Mouse (Mus musculus): ENCODE results near the gene Fndc8.
A peak's percentile ranks its signal among the peaks of the same experiment; 100 is the strongest.

Fndc8 gene

DNA sequence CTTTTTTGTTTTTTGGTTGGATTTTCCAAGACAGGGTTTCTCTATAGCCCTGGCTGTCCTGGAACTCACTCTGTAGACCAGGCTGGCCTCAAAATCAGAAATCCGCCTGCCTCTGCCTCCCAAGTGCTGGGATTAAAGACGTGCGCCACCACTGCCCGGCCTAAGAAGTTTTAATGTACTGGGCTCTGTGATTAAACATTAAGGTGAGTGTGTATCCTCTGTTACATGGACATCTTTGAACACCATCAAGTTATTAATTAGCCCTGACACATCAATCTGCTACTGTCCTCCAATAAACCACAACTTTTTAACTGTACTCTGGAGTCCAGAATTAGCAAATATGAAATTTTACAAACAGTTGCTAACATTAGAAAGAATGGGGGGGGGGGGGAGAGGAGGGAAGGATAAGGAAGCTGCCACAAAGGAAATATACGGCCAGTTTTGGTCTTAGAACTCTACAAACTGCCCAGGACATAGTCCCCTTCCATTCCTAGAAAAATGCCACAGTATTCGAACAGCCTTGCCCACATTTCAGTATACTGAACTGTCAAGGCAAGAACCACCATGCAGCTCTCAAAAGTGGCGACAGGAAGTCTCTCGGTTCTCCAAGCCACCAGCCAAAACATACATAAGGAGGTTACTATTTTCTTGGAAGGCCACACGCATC is 22.3 kb upstream of the Fndc8 start:
- no peak for DNase-seq (ENCODE audit: low spot score)

DNA sequence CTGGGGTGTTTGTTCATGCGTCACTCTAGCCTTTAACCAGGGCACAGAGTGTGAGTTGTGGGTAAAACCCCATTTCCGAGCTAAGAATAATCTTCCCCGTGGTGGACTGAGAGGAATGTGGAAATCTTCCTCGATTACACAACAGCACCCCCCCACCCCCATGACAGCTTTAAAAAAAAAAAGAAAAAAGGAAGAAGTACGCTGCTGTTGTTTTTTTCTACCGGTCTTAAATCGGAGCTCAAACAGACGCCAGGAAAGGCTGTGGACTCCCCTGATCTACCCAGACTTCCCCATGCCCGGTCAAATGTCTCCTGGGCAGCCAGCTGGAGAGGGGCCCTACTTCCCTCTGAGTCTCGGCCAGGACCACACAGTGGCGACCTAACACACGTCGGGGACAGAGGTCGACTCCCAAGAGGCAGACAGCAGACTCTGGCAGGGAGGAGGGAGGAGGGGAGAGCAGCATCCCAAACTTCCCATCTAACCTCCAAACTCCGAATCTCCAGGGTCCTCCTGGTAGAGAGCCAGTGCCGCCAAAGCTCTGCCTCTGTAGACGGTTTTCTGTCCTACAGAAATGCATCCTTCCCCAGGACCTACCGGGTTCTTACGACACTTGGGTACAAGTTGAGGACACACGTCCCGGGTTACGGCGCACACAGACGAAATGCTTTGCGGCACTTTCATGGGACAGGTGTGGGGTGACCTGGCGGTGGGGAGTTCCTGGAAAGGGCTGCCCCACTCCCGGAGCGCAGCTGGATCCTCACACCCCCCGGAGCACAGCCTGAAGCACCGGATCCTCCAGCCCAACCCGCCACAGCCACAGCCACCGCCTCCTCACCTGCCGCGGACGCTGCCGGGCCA is 21.5 kb upstream of the Fndc8 start:
- DNase-seq (ENCODE audit: low spot score), result peak; percentile 65

DNA sequence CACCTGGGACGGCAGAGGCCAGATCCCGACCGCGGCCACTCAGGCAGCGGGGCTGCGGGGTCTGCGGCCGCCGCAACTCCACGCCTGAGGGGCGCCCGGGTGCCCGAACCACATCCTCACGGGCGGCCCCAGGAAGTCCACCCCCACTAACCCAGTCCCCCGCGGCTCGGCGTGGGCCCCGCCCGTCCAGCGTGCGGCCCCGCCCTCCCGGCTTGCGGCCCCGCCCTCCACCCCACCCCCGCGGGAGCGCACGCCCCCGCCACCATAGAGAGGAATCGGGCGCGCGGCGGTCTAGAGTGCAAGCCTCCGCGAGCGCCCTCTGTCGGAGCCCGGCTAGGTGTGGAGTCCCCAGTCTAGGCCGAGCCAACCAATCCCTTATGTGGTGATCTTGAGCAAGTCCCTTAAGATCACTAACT is 20.9 kb upstream of the Fndc8 start, which contains the start of gene Rffl:
Rffl (minus strand) TSS at position 180 of the 416 bp plus-strand sequence.
- peak; percentile 95 for DNase-seq (ENCODE audit: low spot score)

DNA sequence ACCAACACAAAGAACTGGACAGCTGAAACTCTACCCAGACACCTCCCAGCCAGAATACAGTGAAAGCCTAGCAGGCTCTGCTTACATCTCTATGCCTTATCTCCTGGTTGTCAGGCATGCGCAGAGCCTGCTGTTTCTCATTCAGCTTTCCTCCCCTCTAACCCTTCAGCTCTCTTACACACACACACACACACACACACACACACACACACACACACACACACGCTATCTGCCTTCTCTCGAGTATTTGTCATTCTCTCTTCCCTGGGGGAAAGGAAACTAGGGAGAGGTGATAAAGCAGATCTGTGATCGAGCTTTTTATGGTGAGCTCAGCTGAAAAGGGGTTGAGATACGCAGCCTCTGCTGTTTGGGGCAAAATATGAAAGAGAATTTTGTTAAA is 17.0 kb upstream of the Fndc8 start:
- no peak for DNase-seq (ENCODE audit: low spot score)

- no peak for DNase-seq (ENCODE audit: low spot score)
Measured at GRCm38 (mm10) chr11:82875631-82876030, 16.3 kb upstream of the Fndc8 start.

DNA sequence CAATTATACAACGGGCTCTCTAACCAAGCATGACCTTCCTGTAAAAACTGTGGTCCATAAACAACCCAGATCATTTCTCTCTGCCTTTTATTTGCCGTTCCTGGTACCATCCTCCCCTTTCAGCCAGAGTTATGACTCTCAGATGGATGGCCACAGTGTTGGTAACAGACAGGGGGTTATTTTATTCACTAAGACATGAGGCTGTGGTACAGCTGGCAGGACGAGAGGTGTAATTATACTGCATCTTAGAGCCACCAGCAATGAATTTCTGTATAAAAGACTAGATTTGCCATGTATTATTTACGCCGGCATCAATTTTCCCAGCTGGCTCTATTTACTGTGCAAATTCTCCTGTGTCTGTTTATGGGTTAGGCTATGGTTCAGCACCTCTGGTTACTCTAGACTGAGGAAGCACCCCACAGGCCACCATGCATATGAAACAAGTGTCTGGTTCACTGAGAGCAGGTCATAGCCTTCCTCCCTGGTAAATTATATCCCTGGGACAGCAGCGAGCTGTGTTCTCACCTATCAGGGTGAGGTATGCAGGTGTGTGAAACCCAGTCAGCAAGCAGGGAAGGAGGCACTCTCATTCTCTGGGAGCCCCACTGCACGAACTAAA is 14.1 kb upstream of the Fndc8 start:
- DNase-seq (ENCODE audit: low spot score), result no peak

- no peak for DNase-seq (ENCODE audit: low spot score)
Measured at GRCm38 (mm10) chr11:82883180-82883579, 8.7 kb upstream of the Fndc8 start.

DNA sequence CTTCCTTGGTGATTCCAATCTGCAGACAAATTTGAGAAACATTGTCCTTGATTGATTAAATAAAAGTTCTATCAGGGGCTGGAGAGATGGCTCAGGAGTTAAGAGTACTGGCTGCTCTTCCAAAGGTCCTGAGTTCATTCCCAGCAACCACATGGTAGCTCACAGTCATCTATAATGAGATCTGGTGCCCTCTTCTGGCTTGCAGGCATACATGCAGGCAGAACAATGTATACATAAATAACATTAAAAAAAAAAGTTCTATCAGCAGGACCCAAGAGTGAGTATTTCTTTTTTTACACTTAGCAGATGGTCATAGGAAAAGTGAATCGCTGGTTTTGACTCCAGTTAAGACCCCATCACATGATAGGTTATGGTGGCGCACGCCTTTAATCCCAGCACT is 5.4 kb upstream of the Fndc8 start:
- no peak for DNase-seq (ENCODE audit: low spot score)

DNA sequence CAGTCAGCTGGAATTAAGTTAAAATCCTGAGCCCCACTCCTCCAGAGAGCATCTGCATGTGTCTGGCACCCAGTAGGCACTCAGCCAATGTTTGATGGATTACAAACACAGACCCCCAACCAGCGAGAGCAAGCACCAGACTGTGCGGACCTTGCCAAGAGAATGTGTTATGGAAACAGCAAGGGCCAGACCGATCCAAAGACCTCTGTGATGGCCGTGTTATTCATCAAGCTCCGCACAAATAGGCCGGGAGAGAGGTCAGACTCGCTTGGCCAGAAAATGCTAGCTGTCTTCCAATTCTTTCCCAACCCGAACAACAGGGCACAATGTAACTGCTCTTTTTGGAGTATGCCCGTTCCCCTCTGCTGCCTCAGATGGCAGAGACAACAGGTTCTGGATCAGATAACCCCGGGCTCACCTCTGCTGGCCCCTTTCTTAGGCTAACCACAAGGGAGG is 3.4 kb upstream of the Fndc8 start:
- no peak for DNase-seq (ENCODE audit: low spot score)

GRCm38 (mm10) chr11:82889524-82890341 is 2.2 kb upstream of the Fndc8 start:
- DNase-seq (ENCODE audit: low spot score), result no peak

DNA sequence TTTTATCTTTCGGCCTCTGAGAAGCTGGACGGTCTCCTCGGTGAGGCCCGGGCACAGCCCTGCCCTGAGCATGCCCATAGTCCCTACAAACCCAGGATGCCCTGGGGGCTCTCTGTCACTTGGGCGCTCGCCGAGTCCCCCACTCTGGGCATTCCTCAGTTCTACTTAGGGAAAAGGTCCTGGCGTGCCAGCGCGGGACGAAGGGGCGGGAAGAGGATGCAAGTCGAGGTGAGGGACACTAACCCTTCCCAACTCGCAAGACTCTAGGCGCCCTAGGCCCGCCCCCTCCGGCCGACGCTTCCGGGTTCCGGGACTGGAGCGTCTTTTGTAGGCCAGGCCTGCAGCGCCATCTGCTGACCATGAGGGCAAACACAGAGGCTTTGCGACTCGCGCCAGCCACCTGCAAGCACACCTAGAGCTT is 1.6 kb upstream of the Fndc8 start, which contains the start of gene Rad51d:
Rad51d (minus strand) TSS at position 273 of the 421 bp plus-strand sequence.
- DNase-seq (ENCODE audit: low spot score), result peak; percentile 95

- DNase-seq (ENCODE audit: low spot score), result no peak
Measured at GRCm38 (mm10) chr11:82897478-82897877, 5.6 kb downstream of the Fndc8 start.

- DNase-seq (ENCODE audit: low spot score), result no peak
Measured at GRCm38 (mm10) chr11:82899720-82900119, 7.8 kb downstream of the Fndc8 start.

DNA sequence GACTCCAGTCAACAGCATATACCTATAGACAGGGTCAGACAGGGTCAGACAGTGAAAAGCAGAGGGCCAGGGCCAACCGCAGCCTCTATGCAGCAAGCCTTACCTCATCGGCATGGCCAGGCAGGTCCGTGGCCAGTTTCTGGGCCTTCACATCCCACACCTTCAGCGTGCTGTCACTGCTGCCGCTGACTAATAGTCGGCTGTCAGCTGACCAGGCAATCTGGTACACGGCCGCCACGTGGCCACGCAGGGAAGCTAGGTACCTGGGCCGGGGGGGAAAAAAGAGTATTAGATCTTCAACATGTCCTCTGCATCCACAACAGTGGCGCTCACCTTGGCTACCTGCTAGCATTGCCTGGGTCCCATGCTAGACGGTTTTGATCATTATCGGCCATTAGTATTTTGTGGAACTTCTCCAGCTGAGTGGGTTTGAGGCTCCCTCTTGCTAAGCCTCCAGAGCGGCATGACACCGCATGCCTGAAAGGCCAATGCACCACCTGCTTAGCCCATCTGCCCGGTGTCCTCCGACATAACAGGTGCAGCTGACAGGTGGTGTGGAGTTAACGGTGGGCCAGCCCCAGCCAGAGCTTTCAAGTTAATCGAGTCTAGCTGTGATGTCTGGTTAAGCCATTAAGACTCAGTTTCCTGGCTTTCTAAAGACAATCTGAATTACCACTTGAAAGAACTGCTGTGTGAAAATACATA is 9.8 kb downstream of the Fndc8 start:
- DNase-seq (ENCODE audit: low spot score), result no peak

DNA sequence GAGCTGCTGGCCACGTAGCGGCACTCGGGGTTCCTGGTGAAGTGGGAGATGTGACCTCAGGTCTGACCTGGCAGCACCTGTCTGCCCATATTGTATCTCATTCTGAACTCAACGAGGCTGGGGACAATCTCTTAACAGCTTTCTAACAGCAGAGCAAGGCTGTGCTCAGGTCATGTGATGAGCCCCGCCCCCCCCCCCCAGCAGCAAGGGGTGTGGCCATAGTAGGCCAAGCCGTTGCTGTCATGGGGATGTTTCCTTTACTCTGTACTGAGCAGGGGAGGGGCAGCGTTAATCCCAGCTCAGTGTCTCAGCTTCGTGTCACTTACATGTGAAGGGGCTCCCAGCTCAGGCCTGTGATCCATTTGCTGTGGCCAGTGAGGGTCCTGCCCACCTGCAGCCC is 13.0 kb downstream of the Fndc8 start:
- no peak for DNase-seq (ENCODE audit: low spot score)

- DNase-seq (ENCODE audit: low spot score), result no peak
Measured at GRCm38 (mm10) chr11:82905816-82906215, 13.9 kb downstream of the Fndc8 start.

DNA sequence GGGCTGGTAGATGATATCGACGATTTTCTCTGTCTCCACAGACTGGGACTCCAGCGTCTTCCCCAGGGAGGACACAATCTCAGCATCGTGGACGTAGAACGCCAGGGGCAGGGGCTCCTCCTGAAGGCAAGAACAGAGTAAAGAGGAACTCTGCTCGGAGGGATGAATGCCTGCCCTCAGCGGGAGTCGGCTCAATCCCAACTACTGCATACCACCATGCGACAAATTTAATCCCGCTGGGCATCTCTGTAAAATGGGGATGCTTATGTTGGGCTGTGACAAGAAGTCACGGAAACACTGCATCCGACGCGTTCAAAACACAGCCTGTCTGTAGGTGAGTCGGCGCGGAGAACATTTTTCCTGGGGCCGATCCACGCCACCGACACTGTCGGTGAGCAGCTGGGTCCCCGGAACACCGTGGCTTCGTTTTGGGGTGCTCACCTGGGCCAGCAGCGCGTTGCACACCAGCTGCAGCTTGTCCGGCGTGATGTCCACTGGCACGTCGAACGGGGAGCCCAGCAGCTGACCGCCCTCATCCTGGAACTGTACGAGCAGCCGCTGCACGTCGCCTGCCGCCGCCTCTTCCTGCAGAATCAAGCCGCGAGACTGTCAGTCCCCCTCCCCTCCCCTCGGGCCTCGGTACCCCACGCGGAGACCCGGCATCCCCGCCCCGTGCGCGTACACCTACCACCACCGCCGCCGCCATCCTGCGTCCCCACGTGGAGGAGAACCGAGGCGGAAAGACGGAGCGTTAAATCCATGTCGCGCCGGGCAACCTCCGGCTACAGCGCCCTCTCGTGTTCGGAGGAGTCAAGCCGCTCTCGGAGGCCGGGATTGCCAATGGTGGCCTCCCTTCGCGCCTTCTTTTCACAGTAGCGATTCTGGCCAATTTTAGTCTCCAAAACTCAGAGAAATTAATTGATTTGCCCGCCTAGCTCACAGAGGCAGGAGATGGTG is 16.0 kb downstream of the Fndc8 start, which contains the start of gene Nle1:
Nle1 (minus strand) TSS at position 761 of the 957 bp plus-strand sequence.
- peak; percentile 90 for DNase-seq (ENCODE audit: low spot score)

GRCm38 (mm10) chr11:82908608-82908989 is 16.7 kb downstream of the Fndc8 start:
- no peak for DNase-seq (ENCODE audit: low spot score)

DNA sequence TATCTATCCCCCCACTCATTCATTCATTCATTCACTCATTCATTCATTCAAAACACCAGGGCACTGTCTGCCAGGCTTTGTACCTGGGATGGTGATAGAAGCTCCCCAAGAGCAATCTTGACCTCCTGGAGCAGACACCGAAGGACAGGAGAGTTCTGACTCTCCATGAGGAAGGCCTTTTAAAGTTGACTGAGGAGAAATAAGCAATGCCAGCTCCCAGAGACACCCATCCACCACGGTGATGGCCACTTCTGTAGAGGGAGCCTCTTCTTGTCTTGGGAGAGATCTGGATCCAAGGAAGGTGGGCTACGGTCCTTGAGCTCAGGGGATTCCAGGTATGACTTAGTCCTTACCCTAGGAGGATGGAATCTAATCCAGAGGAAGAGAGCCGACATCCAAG is 18.3 kb downstream of the Fndc8 start, which contains the start of gene Unc45b:
Unc45b (plus strand) TSS at position 301 of the 400 bp plus-strand sequence.
- DNase-seq (ENCODE audit: low spot score), result no peak

Measured in c-Kit-positive CD71-positive TER-119-positive erythroid progenitor cells, embryonic 14.5 days (primary cell).